Mouse (Mus musculus): ENCODE results near the gene Smim15. TPM values are rescaled to one million over a fixed set of nuclear protein-coding genes. Genes with fewer than 3 reads are reported as not detected.

Gene Smim15
- polyA plus RNA-seq (2012; rRNA removed), result 81.5 and 82.4 TPM in 2 replicates

DNA sequence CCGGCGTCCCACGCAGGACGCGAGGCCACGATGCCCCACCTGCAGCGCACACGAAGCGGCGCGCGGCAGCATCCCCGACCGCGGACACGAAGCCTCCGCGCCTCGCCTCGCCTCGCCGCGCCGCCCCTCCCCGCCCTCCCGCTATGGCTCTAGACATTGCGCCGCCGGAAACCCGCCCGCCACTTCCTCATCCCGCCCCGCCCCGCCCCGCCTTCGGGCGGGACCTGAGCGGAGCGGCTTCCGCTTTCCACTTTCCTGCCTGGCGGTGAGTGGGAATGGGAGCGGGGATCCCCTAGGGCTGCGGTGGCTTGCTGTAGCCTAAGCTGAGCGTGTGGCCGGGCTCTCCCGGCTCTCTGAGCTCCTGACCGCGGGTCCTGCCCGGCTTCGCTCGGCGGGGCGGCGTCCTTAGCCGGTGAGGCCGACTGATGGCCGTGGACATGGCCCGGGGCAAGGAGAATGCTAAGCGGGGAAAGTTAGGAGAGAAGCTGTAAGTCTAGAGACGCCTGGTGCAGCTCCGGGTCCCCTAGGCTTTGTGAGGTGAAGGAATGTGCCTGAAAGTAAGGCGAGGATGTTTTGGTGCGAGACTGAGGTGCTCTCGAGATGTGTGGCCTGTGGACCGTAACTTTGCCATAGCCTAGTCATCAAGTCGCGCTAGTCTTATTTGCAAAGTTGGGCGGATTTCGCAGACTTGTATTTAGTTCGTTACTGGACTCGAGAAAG lies at the start of gene Smim15:
Smim15 (plus strand) TSS at position 225 of the 720 bp plus-strand sequence.
- DNase-seq (ENCODE audit: low spot score), result peak; percentile 81

DNA sequence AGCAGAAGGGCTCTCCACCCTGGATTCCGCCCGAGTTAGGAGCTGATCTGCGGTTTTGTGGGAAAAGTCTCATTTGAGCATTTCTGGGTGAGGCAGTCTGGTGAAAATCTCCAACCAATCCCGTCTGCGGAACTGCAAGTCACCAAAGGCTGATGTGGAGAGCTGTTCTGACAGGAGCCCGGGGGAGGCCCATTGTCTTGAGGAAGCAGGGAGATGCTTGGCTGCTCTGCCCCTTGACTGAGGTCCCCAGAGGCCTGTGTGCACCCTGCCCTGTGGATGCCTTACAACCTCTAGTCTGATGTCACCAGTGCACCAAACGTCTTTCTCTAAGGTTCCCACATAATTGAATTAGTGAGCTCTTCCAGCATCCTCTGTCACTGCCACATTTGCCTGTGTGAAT lies 49.0 kb upstream of the Smim15 start:
- DNase-seq (ENCODE audit: low spot score), result no peak

DNA sequence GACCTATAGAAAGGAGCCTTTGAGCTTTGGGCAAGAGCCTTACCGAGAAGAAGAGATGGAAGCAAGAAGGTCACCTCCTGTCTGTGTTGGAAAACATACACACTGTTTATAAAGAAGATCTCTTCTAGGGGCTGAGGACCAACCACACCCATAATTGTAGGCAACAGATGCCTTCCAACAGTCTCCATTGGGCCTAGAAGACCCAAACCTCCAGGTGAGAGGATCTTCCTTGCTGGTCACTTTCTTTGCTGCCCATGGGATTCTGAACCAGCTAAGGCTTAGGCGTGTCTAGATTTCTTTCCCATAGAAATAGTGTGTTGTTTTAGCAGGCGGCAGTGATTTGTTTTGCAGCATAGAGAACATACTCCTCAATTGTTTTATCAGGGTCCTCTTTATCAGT lies 47.9 kb upstream of the Smim15 start:
- no peak for DNase-seq (ENCODE audit: low spot score)

DNA sequence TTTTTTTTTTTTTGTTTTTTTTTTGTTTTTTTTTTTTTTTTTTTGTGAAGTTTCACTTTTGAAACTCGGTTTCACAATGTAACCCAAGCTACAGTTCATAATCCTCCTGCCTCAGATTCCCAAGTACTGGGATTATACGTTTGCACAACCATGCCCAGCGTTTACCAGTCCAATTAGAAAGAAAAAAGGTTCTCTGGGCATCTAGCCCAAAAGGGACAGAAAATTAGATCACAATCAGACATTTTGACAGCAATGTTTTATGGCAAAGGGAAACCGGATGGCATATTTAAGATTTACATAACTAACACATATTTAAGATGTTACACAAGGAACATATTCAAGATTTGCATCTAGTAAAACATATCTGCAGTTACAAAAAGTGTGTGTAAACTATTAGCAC lies 36.4 kb upstream of the Smim15 start:
- DNase-seq (ENCODE audit: low spot score), result no peak

DNA sequence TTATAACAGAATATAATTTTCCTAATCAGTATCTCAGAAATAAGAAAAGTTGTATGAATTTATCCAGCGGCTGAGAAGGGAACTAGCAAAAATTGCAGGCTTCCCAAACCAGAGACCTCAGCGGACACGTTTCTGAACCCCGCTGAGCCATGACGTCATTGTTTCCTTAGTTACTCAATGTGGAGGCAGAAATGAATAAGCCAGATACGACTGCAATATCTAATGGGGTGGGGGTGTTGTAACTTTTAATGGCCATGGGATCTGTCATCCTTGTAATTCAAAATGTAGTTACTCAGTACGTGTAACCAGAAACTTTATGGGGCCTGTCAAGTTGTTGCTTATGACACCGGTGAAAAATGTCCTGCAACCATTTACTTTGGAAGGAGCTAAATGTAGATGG lies 31.1 kb upstream of the Smim15 start:
- DNase-seq (ENCODE audit: low spot score), result no peak

DNA sequence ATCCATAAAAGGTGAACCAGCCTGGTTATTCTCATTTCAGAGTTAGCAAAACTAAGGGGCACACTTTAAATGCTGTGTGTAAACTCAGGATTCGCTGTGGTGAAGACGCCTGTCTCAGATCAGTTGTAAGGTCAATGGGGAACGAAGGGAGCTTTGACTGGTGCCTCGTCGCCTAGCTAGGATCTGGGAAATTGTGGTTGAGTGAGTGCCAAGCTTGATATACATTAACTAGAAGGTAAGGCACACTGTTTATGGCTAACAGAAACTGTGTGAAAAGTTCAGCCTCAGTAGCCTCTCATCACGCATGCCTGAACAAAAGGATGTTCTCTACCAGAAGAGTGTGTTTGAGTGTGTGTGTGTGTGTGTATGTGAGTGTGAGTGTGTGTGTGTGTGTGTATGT lies 30.4 kb upstream of the Smim15 start:
- no peak for DNase-seq (ENCODE audit: low spot score)

DNA sequence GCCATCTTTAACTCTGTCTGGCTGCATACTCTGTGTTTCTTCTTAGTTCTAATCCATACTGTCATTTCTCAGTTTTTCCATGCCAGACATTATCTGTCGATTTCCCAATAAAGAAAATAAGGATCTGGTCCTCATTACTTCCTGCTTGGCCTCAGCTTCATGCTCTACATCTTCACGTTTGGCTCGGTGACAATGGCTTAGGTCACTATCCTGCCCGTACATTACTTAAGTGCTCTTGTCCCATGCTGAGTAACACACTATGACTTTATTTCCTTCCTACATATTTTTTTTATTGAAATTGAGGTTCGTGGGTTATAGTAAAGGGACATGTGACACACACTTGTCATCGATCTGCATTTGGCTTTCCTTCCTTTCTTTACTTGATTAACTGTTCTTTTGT lies 29.1 kb upstream of the Smim15 start:
- DNase-seq (ENCODE audit: low spot score), result no peak

DNA sequence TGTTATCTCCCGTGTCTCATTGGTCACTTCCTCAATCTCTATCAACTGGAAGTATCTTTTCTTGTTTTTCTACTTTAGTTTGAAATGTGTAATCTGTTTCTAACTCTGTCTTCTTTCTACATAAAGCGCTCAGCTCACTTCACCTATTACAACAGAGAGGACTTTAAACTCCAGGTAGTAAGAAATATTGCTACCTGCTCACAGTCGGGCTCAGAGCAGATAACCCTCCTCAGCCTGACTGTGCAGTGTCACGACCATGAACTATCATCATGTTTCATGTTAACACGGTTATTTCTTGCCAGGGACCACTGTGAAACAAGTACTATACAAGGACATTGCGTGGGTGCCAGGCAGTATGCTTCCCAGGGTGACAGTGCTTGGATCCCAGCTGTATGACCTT lies 26.9 kb upstream of the Smim15 start:
- no peak for DNase-seq (ENCODE audit: low spot score)

DNA sequence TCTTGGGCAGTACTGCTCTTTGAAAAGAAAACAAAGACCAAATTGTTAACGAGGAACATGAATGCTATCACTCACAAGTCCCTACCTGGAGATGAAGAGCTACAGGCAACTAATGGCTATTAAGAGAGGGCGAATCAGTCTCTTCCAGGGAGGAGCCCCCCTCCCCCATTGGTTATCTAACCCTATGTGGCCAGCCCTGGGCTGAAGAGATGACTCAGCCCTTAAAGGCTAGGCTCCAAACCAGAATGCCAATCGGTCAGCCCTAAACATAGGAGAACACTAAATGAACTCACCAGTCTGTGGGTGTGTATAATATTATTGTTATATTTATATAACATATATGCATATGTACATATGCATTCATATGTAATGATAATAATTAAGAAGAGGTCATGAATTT lies 18.4 kb upstream of the Smim15 start:
- no peak for DNase-seq (ENCODE audit: low spot score)

DNA sequence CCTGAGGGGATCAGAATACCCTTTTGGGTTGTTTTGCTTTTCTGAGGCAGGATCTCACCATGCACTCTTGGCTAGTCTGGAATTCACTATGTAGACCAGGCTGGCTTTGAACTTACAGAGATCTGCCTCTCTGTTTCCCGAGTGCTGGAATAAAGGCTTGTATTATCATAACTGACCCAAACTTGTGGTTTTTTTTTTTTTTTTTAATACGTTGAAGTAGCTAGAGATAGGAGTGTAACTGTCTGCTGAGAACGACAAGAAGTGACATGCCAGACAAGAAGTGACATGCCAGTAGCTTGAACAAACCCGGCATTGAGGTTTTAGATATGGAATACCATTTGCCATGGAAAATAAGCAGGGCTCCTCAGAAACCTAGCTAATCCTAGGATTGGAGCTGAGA lies 11.5 kb upstream of the Smim15 start:
- no peak for DNase-seq (ENCODE audit: low spot score)

DNA sequence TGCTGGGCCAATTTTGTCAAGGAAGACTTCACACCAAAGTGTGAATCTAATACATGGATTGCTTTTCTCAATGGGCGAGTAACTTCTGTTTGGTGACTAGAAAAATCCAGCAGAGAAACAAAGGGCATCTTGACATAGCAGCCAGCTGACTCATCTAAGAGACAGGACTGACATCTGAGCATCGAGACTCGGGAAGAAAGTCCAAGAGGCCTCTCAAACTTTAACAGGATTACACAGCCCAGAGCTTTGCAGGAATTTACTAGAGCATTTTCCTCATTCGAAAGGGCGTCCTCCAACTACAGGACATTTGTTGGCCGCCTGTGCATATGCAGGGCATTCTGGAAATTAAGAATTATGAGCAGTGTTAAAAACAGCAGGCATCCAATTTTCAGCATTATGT lies 4.9 kb upstream of the Smim15 start:
- DNase-seq (ENCODE audit: low spot score), result no peak

DNA sequence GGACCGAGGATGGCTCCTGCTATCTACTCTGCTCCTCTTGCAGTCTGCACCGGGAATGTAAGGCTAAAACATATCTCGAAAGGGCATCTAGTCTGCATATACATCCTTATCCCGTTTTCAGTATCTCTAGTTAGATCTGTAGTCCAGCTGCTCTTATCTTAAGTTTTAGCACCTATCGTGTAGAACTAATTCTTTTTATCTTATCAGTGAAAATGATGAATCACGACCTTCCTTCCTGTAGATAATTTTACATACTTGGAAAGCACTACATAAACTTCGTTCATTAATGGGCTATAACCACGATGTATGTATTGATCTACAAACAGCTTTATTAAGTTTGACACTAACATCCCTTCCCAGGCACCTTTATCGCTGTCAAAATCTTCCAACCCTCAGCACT lies 4.3 kb upstream of the Smim15 start:
- DNase-seq (ENCODE audit: low spot score), result no peak

DNA sequence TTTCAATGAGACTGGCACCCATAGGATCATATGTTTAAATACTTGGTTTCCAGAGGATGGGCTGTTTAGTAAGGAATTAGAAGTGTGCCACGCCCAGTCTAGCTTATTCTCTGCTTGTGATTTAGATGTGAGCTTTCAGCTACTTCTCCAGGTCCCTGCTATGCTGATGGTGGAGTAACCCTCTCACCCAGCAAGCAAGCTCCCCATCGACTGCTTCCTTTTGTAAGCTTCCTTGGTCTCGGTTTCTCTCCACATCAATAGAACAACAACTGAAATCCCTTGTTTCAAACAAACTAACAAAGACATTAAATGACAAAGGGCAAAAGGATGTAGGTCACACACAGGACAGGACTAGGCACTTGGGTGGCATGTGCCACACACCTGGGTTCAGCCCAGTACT lies 3.8 kb upstream of the Smim15 start:
- no peak for DNase-seq (ENCODE audit: low spot score)

DNA sequence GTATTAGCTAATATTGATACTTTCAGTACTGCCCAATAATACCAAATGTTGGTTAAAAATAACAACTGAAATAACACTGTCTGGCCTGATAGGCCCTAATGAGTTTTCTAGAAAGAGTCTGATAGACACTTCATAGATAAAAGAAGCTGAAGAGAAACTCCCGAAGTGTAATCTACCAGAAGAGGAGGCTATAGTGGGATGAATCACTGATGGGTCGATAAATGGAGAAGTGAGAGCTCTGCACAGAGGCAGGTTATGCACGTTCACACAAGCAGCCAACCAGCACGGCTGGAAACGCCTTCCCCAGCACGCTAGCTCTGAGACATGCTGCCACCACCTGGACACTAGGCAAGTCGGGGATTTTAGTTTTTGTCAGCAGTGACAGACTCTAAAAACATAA lies 2.9 kb upstream of the Smim15 start:
- DNase-seq (ENCODE audit: low spot score), result peak; percentile 30

DNA sequence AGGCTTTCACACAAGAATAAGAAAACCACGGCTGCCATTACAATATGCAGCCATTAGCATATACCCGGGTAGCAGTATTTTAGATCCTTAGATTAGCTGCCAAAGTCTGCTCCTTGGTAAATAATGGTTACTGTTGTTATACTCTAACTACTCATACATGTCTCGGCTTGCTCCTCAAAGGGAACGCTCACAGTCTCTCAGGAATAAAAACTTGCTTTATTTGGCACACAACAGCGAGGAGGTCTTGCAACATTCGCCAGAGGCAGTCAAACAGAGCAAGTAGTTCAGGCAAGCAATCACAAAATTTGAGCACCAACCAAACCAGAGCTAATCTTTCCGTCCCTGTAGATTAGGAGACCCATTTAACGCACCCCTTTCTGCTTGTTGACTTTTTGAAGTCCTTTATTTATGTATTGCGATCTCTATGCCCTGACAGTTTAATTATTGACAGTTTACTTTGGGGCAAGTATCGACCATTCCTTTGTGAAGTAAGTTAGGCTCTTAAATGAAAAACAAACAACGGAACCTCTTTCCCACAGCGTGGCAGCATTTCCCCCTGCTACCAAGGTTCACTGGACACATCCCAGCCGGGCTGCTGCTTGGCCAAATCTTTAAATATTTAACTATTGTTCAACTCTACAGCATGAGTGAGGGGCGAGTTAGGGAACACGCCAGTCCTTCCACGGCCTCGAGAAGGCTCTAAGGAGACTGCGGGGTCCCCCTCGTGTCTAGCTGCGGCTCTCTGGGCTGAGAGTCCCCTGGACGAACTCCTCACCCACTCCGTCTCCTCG lies 620 bp upstream of the Smim15 start:
- peak; percentile 27 for DNase-seq (ENCODE audit: low spot score)

DNA sequence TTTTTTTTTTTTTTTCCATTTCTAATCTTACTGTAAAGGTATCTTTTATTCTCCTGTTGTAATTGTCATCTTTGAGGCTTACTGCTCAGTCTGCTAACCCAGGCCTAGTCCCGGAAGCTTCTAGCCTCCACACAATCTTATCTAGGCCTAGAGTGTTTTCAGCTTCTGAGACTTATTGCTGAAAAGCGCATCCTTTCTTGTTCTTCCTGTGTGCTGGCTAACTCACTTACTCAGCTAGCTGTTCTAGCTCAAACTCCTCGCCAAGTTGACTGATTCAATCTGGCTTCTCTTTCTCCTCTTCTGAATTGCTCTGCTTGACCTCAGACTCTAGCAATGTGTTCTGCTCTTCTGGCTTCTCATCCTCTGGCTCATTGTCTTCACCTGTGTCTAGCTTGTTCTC lies 1.4 kb downstream of the Smim15 start:
- DNase-seq (ENCODE audit: low spot score), result no peak

DNA sequence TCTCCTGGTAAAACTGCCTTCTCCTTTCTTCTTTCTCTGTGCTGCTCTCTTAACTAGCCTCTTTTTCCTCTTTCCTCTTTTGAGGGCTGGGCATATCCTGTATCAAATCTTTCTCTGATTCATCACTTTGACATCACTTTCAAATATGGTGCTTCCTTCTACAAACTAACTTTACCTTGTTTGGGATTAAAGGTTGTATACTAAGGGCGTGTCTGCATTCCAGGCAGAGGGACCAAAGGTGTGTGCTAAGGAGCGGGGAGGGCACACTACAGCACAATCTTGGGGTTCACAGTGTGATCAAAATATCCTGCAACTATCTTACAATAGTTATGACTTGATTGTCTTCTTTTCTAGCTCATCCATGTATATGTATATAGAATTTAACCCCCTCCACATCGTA lies 1.8 kb downstream of the Smim15 start:
- no peak for DNase-seq (ENCODE audit: low spot score)

DNA sequence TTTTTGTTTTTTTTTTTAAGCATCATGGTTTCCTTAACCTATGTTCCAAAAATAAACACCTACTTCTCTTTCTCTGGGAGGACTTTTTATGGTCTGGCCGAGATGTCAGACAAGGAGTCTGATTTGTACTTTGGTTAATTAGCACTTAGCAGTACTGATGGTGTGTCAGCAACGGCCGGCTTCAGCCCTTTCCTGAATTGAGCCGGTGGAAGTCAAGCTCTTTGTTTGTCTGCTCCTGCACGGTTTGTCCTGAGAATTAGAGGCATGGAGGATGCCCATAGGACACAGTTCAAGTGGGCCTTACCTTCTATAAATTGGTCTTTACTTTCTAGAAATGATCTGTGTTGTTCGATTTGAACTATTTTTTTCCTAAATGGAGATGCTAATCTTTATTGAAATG lies 2.6 kb downstream of the Smim15 start:
- DNase-seq (ENCODE audit: low spot score), result no peak

DNA sequence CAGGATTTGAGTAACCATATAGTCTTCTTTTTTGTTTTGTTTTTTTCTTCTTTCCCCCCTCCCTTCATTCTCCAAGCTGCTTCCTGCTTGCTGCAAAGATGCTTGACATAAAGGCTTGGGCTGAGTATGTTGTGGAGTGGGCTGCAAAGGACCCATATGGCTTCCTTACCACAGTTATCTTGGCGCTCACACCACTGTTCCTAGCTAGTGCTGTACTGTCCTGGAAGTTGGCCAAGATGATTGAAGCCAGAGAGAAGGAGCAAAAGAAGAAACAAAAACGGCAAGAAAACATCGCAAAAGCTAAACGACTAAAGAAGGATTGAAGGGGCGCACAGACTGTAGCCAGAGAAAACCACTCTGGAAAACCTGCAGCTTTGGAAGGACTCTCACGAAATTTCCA lies 3.1 kb downstream of the Smim15 start:
- no peak for DNase-seq (ENCODE audit: low spot score)

DNA sequence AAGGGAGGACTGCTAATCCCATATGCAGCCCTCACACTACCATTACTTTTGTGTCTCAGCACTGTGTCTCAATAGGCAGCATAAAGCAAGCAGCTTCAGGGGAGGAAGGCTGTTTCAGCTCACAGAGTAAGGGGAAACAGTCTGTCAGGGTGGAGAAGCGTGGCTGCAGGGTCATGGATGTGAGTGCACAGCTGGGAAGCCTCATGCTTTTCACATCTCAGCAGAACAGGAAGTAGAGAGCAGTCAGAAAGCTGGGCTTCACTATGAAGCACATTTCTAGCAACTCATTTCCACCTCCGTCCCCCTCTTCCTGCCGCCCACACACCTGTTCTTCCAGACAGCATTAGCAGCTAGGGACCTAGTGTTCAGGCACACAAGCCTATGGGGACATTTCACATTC lies 12.7 kb downstream of the Smim15 start:
- DNase-seq (ENCODE audit: low spot score), result no peak

DNA sequence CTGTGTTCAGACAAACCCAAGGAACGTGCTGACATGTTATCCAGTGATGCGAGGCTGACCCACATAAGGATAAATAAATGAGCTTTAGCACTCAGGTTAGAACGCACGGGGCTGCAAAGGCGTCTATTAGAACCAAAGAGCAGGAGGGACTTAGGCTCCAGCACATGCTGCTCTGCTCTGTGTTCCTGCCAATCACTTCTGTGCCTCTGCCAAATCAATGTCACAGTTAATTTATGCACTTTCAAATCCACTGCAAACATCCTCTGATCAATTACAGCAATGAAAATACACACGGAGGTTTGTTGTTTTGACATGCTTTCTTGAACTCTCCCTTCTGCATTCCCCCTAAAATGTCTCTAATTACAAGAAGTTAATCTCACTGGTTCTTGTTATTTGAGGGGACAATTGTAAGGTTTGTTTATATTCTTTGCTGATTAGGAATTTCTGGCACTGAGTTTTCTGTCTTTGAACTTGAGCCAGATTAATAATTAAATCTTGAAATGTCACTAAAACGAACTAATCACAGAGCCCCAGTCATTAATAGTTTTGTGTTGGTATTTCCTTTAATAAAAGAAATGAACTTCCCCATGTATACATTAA lies 16.1 kb downstream of the Smim15 start:
- DNase-seq (ENCODE audit: low spot score), result no peak

DNA sequence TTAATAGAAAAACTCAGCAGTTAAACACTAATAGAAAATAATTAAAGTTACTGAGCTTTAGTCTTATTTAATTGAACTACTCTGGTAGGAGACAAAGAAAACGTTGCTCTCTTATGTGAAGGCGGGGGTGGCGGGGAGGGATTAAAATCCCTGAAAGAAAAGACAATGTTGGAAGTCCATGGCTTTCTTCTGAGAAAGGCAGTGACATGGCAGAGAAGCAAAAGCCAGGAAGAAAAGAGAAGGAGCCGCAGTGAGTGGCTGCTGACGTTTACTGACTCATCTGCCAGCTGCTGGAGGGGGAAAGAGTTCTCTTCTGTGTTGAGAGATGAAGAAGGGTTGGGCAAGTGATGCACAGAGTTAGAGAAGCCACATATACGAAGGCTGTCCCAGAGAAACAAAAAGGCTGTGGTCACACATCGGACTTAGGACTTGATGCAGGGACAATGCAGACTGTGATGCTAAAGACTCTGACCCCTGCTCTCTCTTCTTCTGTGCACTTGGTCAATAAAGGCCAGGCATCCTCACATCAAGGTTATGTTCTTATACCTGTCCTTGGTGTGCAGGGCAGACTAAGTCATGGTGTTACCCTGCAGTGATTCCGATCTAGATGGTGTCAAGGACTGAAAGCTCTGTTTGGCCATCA lies 16.8 kb downstream of the Smim15 start:
- DNase-seq (ENCODE audit: low spot score), result no peak

DNA sequence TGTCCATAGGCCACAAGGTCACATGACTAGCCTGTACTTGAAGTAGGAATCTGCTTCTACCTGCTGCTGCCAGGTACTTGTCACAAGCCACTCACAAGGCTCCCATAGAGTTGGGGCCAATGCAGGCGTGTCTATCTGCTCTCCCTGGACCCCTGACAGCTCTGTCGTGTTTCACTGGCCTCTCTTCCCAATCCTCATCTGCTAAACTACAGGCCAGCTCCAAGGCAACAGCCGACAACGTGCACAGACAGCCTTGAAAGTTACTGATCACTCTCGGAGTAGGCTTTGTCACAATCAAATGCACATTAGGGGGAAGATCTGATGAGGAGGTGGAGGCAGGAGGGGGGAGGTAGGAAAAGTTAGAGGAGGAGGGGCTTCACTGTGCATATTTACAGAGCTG lies 18.7 kb downstream of the Smim15 start:
- DNase-seq (ENCODE audit: low spot score), result no peak

Measured in urinary bladder, adult 2 months (tissue).